Mouse (Mus musculus): ENCODE results near the gene Myh7. TPM values are rescaled to one million over a fixed set of nuclear protein-coding genes. Genes with fewer than 3 reads are reported as not detected.

The Myh7 gene
- polyA plus RNA-seq, 1 experiment: 1.9 TPM

DNA sequence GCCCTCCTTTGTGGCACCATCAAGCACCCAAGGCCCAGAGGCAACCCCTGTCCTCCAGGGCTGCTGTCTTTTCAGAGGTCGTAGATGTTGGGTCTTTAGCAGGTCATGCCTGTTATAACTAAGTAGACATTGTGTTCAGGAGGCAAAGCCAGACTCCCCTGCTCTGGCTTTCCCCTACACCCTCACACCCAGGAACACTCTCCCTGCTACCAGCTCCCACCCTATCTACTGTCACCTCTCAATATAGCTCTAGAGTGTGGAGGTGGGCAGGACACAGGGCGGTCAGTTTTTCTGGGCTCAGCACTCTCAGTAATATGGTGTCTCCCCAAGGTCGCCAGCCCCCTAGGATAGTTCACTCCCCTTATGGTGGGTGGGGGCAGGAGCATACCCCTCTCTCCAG lies 26.6 kb downstream of the Myh7 start:
- TF ChIP-seq CTCF (IDR thresholded peaks at IDR 0.05; ENCODE audit: control insufficient read depth, insufficient read depth, insufficient replicate concordance, low read depth, low read length) (no peak), POLR2A (IDR thresholded peaks at IDR 0.05; ENCODE audit: control insufficient read depth, low read depth, low read length) (no peak)
- H3K27me3 ChIP-seq (ENCODE audit: control insufficient read depth, insufficient read depth, low read length): no peaks in the 10 kb centered on the region

DNA sequence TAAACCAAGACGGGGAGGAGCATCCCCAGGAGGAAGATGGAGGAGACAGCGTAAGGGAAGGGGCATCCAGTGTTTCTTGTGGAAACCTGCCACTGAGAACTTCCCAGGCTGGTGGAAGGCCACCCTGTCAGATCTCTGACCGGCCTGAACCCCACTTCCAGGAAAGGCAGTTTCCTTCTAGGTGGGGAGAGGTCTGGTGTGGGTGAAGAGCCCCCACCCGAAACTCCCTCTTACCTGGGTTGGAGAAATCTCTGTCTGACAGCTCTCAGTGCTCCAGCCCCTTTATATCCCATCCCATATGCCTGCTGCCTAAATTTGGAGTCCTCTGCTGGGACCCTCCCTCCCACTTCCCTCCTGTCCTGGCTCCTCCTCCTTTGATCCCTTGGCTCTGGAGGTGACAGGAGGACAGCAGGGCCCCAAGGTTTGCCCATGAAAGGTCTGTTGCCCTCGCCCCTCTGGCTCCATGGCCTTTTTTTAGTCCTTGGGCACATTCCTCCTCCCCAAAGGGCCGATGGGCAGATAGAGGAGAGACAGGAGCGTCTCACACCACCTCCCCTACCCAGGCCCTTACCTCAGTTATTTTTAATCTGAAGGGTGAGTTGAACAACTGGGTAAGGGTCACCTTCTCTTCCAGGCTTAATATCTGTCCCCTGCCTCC lies 28.0 kb downstream of the Myh7 start, which contains the start of gene Myh6:
TSS of gene Myh6 (minus strand) at position 608 of the 658 bp plus-strand sequence.
- TF ChIP-seq POLR2A (IDR thresholded peaks at IDR 0.05; ENCODE audit: control insufficient read depth, low read depth, low read length) (no peak), CTCF (IDR thresholded peaks at IDR 0.05; ENCODE audit: control insufficient read depth, insufficient read depth, insufficient replicate concordance, low read depth, low read length) (no peak)
- Histone ChIP-seq H3K27ac (ENCODE audit: control insufficient read depth, insufficient read depth, low read depth, low read length) (no peak within 1 kb of the TSS), H3K27me3 (ENCODE audit: control insufficient read depth, insufficient read depth, low read length) (no peaks in the 10 kb centered on the region), H3K4me3 (ENCODE audit: control insufficient read depth, low read depth, low read length) (no peak within 1 kb of the TSS), H3K4me1 (ENCODE audit: control insufficient read depth, insufficient read depth, low read length) (no peaks in the 10 kb centered on the region), H3K36me3 (ENCODE audit: control insufficient read depth, insufficient read depth, low read length) (no peaks in the 10 kb centered on the region)

More for the DNA sequence above, 26.6 kb downstream of the Myh7 start:
- no peak overlapping the region for H3K4me3 ChIP-seq (ENCODE audit: control insufficient read depth, low read depth, low read length)
- no peaks in the 10 kb centered on the region for H3K36me3 ChIP-seq (ENCODE audit: control insufficient read depth, insufficient read depth, low read length)
- no peaks in the 10 kb centered on the region for H3K4me1 ChIP-seq (ENCODE audit: control insufficient read depth, insufficient read depth, low read length)
- no peak overlapping the region for H3K27ac ChIP-seq (ENCODE audit: control insufficient read depth, insufficient read depth, low read depth, low read length)

DNA sequence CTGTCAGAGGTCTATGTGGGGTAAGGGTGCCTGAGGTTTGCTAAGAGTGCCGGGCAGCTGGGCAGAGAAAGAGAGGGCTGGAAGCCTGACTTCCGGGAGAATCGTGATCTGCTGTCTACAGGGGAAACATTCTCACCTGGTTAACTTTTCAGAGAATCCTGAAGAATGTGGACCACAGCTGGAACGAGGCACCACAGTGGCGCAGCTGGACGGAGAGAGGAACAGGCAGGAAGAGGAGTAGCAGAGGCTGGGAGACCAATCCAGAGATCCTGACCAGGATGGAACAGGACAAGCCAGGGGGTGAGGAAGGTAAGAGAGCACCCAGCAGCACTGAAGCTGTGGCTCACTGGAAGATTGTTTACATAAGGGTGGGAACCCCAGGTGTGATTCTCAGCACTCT lies 28.8 kb downstream of the Myh7 start:
- Histone ChIP-seq H3K27me3 (ENCODE audit: control insufficient read depth, insufficient read depth, low read length) (no peaks in the 10 kb centered on the region), H3K36me3 (ENCODE audit: control insufficient read depth, insufficient read depth, low read length) (no peaks in the 10 kb centered on the region)
- TF ChIP-seq POLR2A (IDR thresholded peaks at IDR 0.05; ENCODE audit: control insufficient read depth, low read depth, low read length) (no peak), CTCF (IDR thresholded peaks at IDR 0.05; ENCODE audit: control insufficient read depth, insufficient read depth, insufficient replicate concordance, low read depth, low read length) (no peak)

DNA sequence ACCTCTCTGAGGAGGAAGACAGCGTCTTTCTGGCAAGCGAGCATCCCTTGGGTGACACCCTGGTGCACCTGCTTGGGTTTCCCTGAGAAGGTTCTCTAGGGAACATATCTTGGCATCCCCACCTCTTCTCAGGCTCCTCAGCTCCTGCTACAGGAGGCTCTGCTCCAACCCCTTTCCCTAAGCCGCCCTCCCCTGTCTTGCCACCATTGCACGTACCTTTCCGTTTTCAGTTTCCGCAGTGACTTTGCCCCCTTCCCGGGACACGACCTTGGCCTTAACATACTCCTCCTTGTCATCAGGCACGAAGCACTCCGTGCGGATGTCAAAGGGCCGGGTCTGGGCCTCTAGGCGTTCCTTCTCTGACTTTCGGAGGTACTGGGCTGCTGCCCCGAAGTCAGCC lies 29.4 kb downstream of the Myh7 start:
- no peaks in the 10 kb centered on the region for H3K4me1 ChIP-seq (ENCODE audit: control insufficient read depth, insufficient read depth, low read length)
- no peaks in the 10 kb centered on the region for H3K27me3 ChIP-seq (ENCODE audit: control insufficient read depth, insufficient read depth, low read length)
- no peak for TF ChIP-seq POLR2A (IDR thresholded peaks at IDR 0.05; ENCODE audit: control insufficient read depth, low read depth, low read length)
- no peak for TF ChIP-seq CTCF (IDR thresholded peaks at IDR 0.05; ENCODE audit: control insufficient read depth, insufficient read depth, insufficient replicate concordance, low read depth, low read length)

More for the DNA sequence above, 28.8 kb downstream of the Myh7 start:
- H3K27ac ChIP-seq (ENCODE audit: control insufficient read depth, insufficient read depth, low read depth, low read length): no peak overlapping the region
- no peak overlapping the region for H3K4me3 ChIP-seq (ENCODE audit: control insufficient read depth, low read depth, low read length)
- no peaks in the 10 kb centered on the region for H3K4me1 ChIP-seq (ENCODE audit: control insufficient read depth, insufficient read depth, low read length)

GRCm38 (mm10) chr14:54963727-54964126 lies 30.7 kb downstream of the Myh7 start:
- TF ChIP-seq CTCF (IDR thresholded peaks at IDR 0.05; ENCODE audit: control insufficient read depth, insufficient read depth, insufficient replicate concordance, low read depth, low read length) (no peak), POLR2A (IDR thresholded peaks at IDR 0.05; ENCODE audit: control insufficient read depth, low read depth, low read length) (no peak)
- H3K4me3 ChIP-seq (ENCODE audit: control insufficient read depth, low read depth, low read length): no peak overlapping the region
- no peaks in the 10 kb centered on the region for H3K27me3 ChIP-seq (ENCODE audit: control insufficient read depth, insufficient read depth, low read length)

More for the DNA sequence above, 29.4 kb downstream of the Myh7 start:
- no peak overlapping the region for H3K4me3 ChIP-seq (ENCODE audit: control insufficient read depth, low read depth, low read length)
- H3K27ac ChIP-seq (ENCODE audit: control insufficient read depth, insufficient read depth, low read depth, low read length): no peak overlapping the region
- H3K36me3 ChIP-seq (ENCODE audit: control insufficient read depth, insufficient read depth, low read length): no peaks in the 10 kb centered on the region

GRCm38 (mm10) chr14:54962714-54963113 lies 31.7 kb downstream of the Myh7 start:
- H3K36me3 ChIP-seq (ENCODE audit: control insufficient read depth, insufficient read depth, low read length): no peaks in the 10 kb centered on the region
- H3K4me3 ChIP-seq (ENCODE audit: control insufficient read depth, low read depth, low read length): no peak overlapping the region
- no peaks in the 10 kb centered on the region for H3K27me3 ChIP-seq (ENCODE audit: control insufficient read depth, insufficient read depth, low read length)
- TF ChIP-seq POLR2A (IDR thresholded peaks at IDR 0.05; ENCODE audit: control insufficient read depth, low read depth, low read length) (no peak), CTCF (IDR thresholded peaks at IDR 0.05; ENCODE audit: control insufficient read depth, insufficient read depth, insufficient replicate concordance, low read depth, low read length) (no peak)
- no peaks in the 10 kb centered on the region for H3K4me1 ChIP-seq (ENCODE audit: control insufficient read depth, insufficient read depth, low read length)
- no peak overlapping the region for H3K27ac ChIP-seq (ENCODE audit: control insufficient read depth, insufficient read depth, low read depth, low read length)

More at GRCm38 (mm10) chr14:54963727-54964126, 30.7 kb downstream of the Myh7 start:
- no peak overlapping the region for H3K27ac ChIP-seq (ENCODE audit: control insufficient read depth, insufficient read depth, low read depth, low read length)
- no peaks in the 10 kb centered on the region for H3K36me3 ChIP-seq (ENCODE audit: control insufficient read depth, insufficient read depth, low read length)
- no peaks in the 10 kb centered on the region for H3K4me1 ChIP-seq (ENCODE audit: control insufficient read depth, insufficient read depth, low read length)

DNA sequence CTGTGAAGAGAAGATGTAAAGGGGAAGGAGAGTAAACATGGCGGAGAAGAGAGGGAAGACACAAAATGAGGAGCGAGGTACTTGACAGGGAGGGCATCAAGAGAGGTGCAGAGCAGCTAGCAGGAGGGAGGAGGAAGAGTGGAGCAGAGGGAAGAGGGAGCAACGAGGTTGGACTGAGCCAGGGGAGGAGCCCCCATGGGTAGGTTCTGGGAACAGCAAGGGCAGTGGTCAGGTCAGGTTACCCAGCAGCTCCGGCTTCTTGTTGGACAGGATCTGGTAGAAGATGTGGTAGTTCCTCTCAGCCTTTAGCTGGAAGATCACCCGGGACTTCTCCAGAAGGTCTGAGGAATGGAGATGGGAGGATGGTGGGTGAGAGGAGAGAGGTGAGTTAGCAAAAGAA lies 32.9 kb downstream of the Myh7 start:
- Histone ChIP-seq H3K4me3 (ENCODE audit: control insufficient read depth, low read depth, low read length) (no peak overlapping the region), H3K36me3 (ENCODE audit: control insufficient read depth, insufficient read depth, low read length) (no peaks in the 10 kb centered on the region), H3K27me3 (ENCODE audit: control insufficient read depth, insufficient read depth, low read length) (no peaks in the 10 kb centered on the region), H3K27ac (ENCODE audit: control insufficient read depth, insufficient read depth, low read depth, low read length) (no peak overlapping the region), H3K4me1 (ENCODE audit: control insufficient read depth, insufficient read depth, low read length) (peaks cover 1% of the 10 kb centered on the region)
- no peak for TF ChIP-seq CTCF (IDR thresholded peaks at IDR 0.05; ENCODE audit: control insufficient read depth, insufficient read depth, insufficient replicate concordance, low read depth, low read length)
- no peak for TF ChIP-seq POLR2A (IDR thresholded peaks at IDR 0.05; ENCODE audit: control insufficient read depth, low read depth, low read length)

Data from testis, adult 2 months (tissue).